12 mouse cellular contexts compared by ENCODE assay signal in the genomic region with DNA sequence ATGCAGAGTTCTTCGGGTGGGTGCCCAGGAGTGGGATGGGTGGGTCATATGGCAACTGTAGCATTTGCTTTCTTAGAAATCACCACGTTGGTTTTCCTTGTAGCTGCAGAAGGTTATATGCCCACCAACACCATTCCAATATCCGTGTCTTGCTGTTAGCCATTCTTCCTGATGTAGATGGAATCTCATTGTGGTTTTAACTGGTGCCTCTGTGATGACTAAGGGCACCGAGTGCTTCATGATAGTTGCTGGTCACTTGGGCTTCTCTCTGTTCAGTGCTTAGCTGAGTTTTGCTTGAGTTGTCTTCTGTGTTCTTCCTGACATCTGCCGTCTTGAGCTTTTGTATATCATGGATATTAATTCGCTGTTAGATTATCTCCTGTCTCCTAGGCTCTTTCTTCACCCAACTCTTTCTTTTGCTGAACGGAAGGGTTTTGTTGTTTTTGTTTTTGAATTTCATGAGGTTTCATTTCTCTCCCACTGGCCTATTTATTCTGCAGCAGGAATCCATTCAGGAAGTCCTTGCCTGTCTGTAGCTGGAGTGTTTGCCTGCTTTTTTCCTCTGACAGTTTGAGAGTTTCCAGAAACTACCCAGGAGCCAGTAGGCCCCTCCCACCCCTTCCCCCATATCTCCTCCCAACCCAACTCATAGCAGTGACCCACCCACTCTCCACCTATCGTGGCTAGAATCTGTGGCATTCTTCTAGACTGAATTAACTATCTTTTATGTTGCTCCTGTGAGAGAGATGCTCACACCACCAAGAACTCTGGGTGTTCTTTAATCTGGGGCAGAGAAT. TPM values are rescaled to one million over a fixed set of nuclear protein-coding genes. Genes with fewer than 3 reads are reported as not detected.
A peak's percentile ranks its signal among the peaks of the same experiment; 100 is the strongest.
DNase-seq lines count a peak whose midpoint lies in the region; ATAC-seq and TF ChIP-seq lines count a peak whose summit lies in the region.
"Had no signal": no experiment of that assay in that cellular context is flagged by ENCODE, and none has a peak within 500 bp of the region (broad histone marks: within the 10 kb centered on the region; RNA-seq: fewer than 3 reads in every experiment).

No protein-coding gene starts in this region.

- no peaks in the 10 kb centered on the region for H3K9me3 ChIP-seq in heart, embryonic 14.5 days (ENCODE audit: control insufficient read depth, low read length)
- no peaks in the 10 kb centered on the region for H3K9me3 ChIP-seq in megakaryocyte, embryonic 14.5 days
- H3K9me3 ChIP-seq: neural tube, embryonic 13.5 days had no signal

- H3K27ac ChIP-seq in heart, embryonic 14.5 days (replicated peaks in 1 of 2; ENCODE audit: control insufficient read depth in 1 of 2, insufficient read depth in 1 of 2, low read depth in 2 of 2, low read length in 2 of 2): peak overlapping the region; percentile 61 to 66
- H3K27ac ChIP-seq in thymus, adult 2 months (ENCODE audit: control insufficient read depth, insufficient read depth, low read length): no peak overlapping the region
- H3K27ac ChIP-seq: neural tube, embryonic 13.5 days had no signal

- no peaks in the 10 kb centered on the region for H3K27me3 ChIP-seq in heart, embryonic 14.5 days (ENCODE audit: control insufficient read depth, insufficient read depth, low read length)
- no peaks in the 10 kb centered on the region for H3K27me3 ChIP-seq in megakaryocyte, embryonic 14.5 days (replicated peaks)
- H3K27me3 ChIP-seq in thymus, adult 2 months (ENCODE audit: control insufficient read depth, insufficient read depth, low read length): no peaks in the 10 kb centered on the region
- H3K27me3 ChIP-seq: neural tube, embryonic 13.5 days had no signal

- peaks cover 14% of the 10 kb centered on the region for H3K36me3 ChIP-seq in heart, embryonic 14.5 days (ENCODE audit: control insufficient read depth, insufficient read depth, low read length)
- H3K36me3 ChIP-seq in megakaryocyte, embryonic 14.5 days (replicated peaks; ENCODE audit: low read length): peaks cover 40% of the 10 kb centered on the region
- peaks cover 4% of the 10 kb centered on the region; the same call in 1 of the 2 replicates for H3K36me3 ChIP-seq in thymus, adult 2 months (ENCODE audit: control insufficient read depth, insufficient read depth, low read length)

- intact Hi-C loops in heart, postnatal 10 days (cut with DNase I): no loop called here

- TF ChIP-seq CTCF in thymus, adult 2 months (IDR thresholded peaks at IDR 0.05; ENCODE audit: borderline replicate concordance, control insufficient read depth, extremely low read depth, insufficient read depth, low read length, poor library complexity): no peak

- DNase-seq in embryo, embryonic 10.5 days (ENCODE audit: low spot score): peak; percentile 22
- no peak for DNase-seq in embryo, embryonic 10 days (ENCODE audit: low spot score)
- DNase-seq in heart, postnatal 10 days: no peak
- peak; percentile 64 for DNase-seq in yolk sac, embryonic 10.5 days (ENCODE audit: low spot score)
- no peak for DNase-seq in thymus, adult 2 months
- DNase-seq: adrenal gland, adult 8-10 months; cerebellum, adult 18-20 months had no signal

- no peak for TF ChIP-seq POLR2A in thymus, adult 2 months (IDR thresholded peaks at IDR 0.05; ENCODE audit: control insufficient read depth, extremely low read depth, insufficient read depth, low read length, poor library complexity)

- H3K4me1 ChIP-seq in heart, embryonic 14.5 days (ENCODE audit: control insufficient read depth in 2 of 2, insufficient read depth in 2 of 2, low read length in 2 of 2): peaks cover 11 to 16% of the 10 kb centered on the region in 2 experiments
- H3K4me1 ChIP-seq in megakaryocyte, embryonic 14.5 days: peaks cover 79% of the 10 kb centered on the region
- H3K4me1 ChIP-seq in thymus, adult 2 months (replicated peaks; ENCODE audit: control insufficient read depth, insufficient read depth, low read length): peaks cover 4% of the 10 kb centered on the region; the same call in 1 of the 2 replicates

- no peak overlapping the region for H3K9ac ChIP-seq in heart, embryonic 14.5 days (ENCODE audit: low read length)
- H3K9ac ChIP-seq: neural tube, embryonic 13.5 days had no signal

- 42% methylated on average over 8 of the region's 8 CpGs for WGBS in heart, embryonic 14.5 days
- 85% methylated on average over 8 of the region's 8 CpGs for WGBS in thymus, adult 2 months

- H3K4me3 ChIP-seq in heart, embryonic 14.5 days (ENCODE audit: control insufficient read depth in 1 of 2, insufficient read depth in 1 of 2, low read depth in 1 of 2, low read length in 2 of 2): no peak overlapping the region
- peak overlapping the region; percentile 91 for H3K4me3 ChIP-seq in megakaryocyte, embryonic 14.5 days (replicated peaks)
- no peak overlapping the region for H3K4me3 ChIP-seq in thymus, adult 2 months (ENCODE audit: control insufficient read depth, insufficient read depth, low read length)
- H3K4me3 ChIP-seq: neural tube, embryonic 13.5 days had no signal

- no peak for ATAC-seq in heart, embryonic 14.5 days (ENCODE audit: insufficient number of reproducible peaks, insufficient read depth, low FRiP score, low read depth)
- ATAC-seq in megakaryocyte, adult 5-6 weeks (ENCODE audit: poor library complexity, severe bottlenecking): no peak
- ATAC-seq: forebrain, embryonic 14.5 days had no signal

- H3K4me2 ChIP-seq in heart, embryonic 14.5 days (ENCODE audit: low read length): peak overlapping the region; percentile 4; the same call in 1 of the 2 replicates
- H3K4me2 ChIP-seq: neural tube, embryonic 13.5 days had no signal

RNA-seq across cellular contexts. Expression of a gene that starts 50.8 kb away (rescaled TPM):
- 37.9 and 44.3 TPM in 2 replicates for polyA plus RNA-seq in heart, embryonic 14.5 days (2014; fragmentation: Nextera tagmentation; extraction: Ambion mirVana)
- 10 to 100 TPM; 30.9 to 31.7 TPM for total RNA-seq in heart, postnatal 10 days (2021)
- 5.0 and 8.5 TPM in 2 replicates for polyA plus RNA-seq in megakaryocyte, embryonic 14.5 days (2012; ENCODE audit: insufficient read depth, low replicate concordance)
- 41.4 and 56.0 TPM in 2 replicates for total RNA-seq in megakaryocyte, adult 5-6 weeks (2015)
- 37.8 and 49.9 TPM in 2 replicates for total RNA-seq in megakaryocyte, adult 5-6 weeks (2017)
- 10.9 and 12.8 TPM in 2 replicates for polyA plus RNA-seq in thymus, adult 2 months (2012; rRNA removed)

Comparison
In these comparisons a context has a peak if more than half of its experiments do, and no peak if none do; other contexts are left out.
1. DNase-seq: peak in embryo, embryonic 10.5 days (single experiment) and yolk sac, embryonic 10.5 days (single experiment); none in embryo, embryonic 10 days (single experiment), heart, postnatal 10 days (0 of 2) and thymus, adult 2 months (single experiment).